Mouse (Mus musculus) erythroid progenitor cell, adult 5-6 weeks (primary cell): ENCODE results near the gene Glrx. TPM values are rescaled to one million over a fixed set of nuclear protein-coding genes. Genes with fewer than 3 reads are reported as not detected.

Source experiments
- ATAC-seq: replicated peaks from 2 replicates; pipeline ENCODE4 v1.8.0; 2016; ENCODE audit warnings: moderate number of reproducible peaks, mild to moderate bottlenecking, moderate TSS enrichment, inconsistent platforms; ENCODE audit not compliant: poor library complexity, low FRiP score, severe bottlenecking
- total RNA-seq, 2 experiments: library from RNA; stranded (forward) in 1 of 2; stranded (reverse) in 1 of 2; fragments of 150-400 nt in 1 of 2; fragments of 186-747, 209-891 nt in 1 of 2; gene quantifications; 2 replicates each; pipeline versions ENCODE4 v1.2.3 to v1.2.4; 2015 to 2017; ENCODE audit warnings: low replicate concordance in 2 of 2

Glrx gene
- total RNA-seq, 2 experiments from 2014 or later: 34.6 to 62.9 TPM

GRCm38 (mm10) chr13:75877907-75878306 lies 38.2 kb downstream of the Glrx start:
- ATAC-seq: peak; percentile 86

- ATAC-seq: no peak
Measured at GRCm38 (mm10) chr13:75879756-75880155, 40.1 kb downstream of the Glrx start.

- ATAC-seq: no peak
Measured at GRCm38 (mm10) chr13:75880501-75880900, 40.8 kb downstream of the Glrx start.

- ATAC-seq: no peak
Measured at GRCm38 (mm10) chr13:75883792-75884191, 44.1 kb downstream of the Glrx start.

GRCm38 (mm10) chr13:75891868-75892267 lies 52.2 kb downstream of the Glrx start:
- ATAC-seq: no peak

GRCm38 (mm10) chr13:75892291-75892690 lies 52.6 kb downstream of the Glrx start:
- no peak for ATAC-seq

- ATAC-seq: no peak
Measured at GRCm38 (mm10) chr13:75892876-75893275, 53.2 kb downstream of the Glrx start.

Other genes starting within 250 kb of the Glrx start
- gene Ell2, start 133.1 kb upstream of the Glrx start, total RNA-seq (2015; ENCODE audit: low replicate concordance): 78.4 and 114 TPM in 2 replicates
- gene Ell2, start 133.1 kb upstream of the Glrx start, total RNA-seq (2017; ENCODE audit: low replicate concordance): 46.5 and 46.8 TPM in 2 replicates
- 1.3 and 1.4 TPM in 2 replicates for gene Rhobtb3, start 104.1 kb downstream of the Glrx start, total RNA-seq (2015; ENCODE audit: low replicate concordance)
- gene Rhobtb3, start 104.1 kb downstream of the Glrx start, total RNA-seq (2017; ENCODE audit: low replicate concordance): 0.30 TPM in 1 of 2 replicates, not detected in the other
- not detected in 2 replicates for gene Spata9, start 127.3 kb downstream of the Glrx start, total RNA-seq (2015; ENCODE audit: low replicate concordance)
- not detected in 2 replicates for gene Spata9, start 127.3 kb downstream of the Glrx start, total RNA-seq (2017; ENCODE audit: low replicate concordance)
- 21.6 and 52.0 TPM in 2 replicates for gene Rfesd, start 178.9 kb downstream of the Glrx start, total RNA-seq (2015; ENCODE audit: low replicate concordance)
- gene Rfesd, start 178.9 kb downstream of the Glrx start, total RNA-seq (2017; ENCODE audit: low replicate concordance): 8.1 and 18.6 TPM in 2 replicates
- 0.72 TPM in 1 of 2 replicates, not detected in the other for gene Gpr150, start 217.1 kb downstream of the Glrx start, total RNA-seq (2015; ENCODE audit: low replicate concordance)
- gene Gpr150, start 217.1 kb downstream of the Glrx start, total RNA-seq (2017; ENCODE audit: low replicate concordance): 0.26 TPM in 1 of 2 replicates, not detected in the other